Mouse (Mus musculus): ENCODE results near the gene Ywhae. TPM values are rescaled to one million over a fixed set of nuclear protein-coding genes. Genes with fewer than 3 reads are reported as not detected.

Ywhae gene
- 195 and 206 TPM in 2 replicates for polyA plus RNA-seq (2012; rRNA removed)

GRCm38 (mm10) chr11:75732434-75733226, at the start of gene Ywhae:
TSS of gene Ywhae (plus strand) at chr11:75732869.

GRCm38 (mm10) chr11:75796029-75796445, 63.4 kb downstream of the Ywhae start, which contains the start of gene Doc2b:
TSS of gene Doc2b (minus strand) at chr11:75796049.

Other genes starting within 250 kb of the Ywhae start
- gene Prpf8, start 246.1 kb upstream of the Ywhae start, polyA plus RNA-seq (2012; rRNA removed): 34.3 and 40.5 TPM in 2 replicates
- 1.5 and 1.7 TPM in 2 replicates for gene Rilp, start 222.8 kb upstream of the Ywhae start, polyA plus RNA-seq (2012; rRNA removed)
- gene Scarf1, start 219.3 kb upstream of the Ywhae start, polyA plus RNA-seq (2012; rRNA removed): 2.1 and 2.3 TPM in 2 replicates
- 2.6 and 3.1 TPM in 2 replicates for gene Slc43a2, start 201.2 kb upstream of the Ywhae start, polyA plus RNA-seq (2012; rRNA removed)
- gene Pitpna, start 144.8 kb upstream of the Ywhae start, polyA plus RNA-seq (2012; rRNA removed): 26.3 and 27.3 TPM in 2 replicates
- 11.5 and 14.1 TPM in 2 replicates for gene Inpp5k, start 101.9 kb upstream of the Ywhae start, polyA plus RNA-seq (2012; rRNA removed)
- gene Myo1c, start 82.4 kb upstream of the Ywhae start, polyA plus RNA-seq (2012; rRNA removed): 12.5 and 14.4 TPM in 2 replicates
- gene Crk, start 53.6 kb upstream of the Ywhae start, polyA plus RNA-seq (2012; rRNA removed): 20.9 and 24.8 TPM in 2 replicates
- 0.01 and 0.03 TPM in 2 replicates for gene Doc2b, start 63.2 kb downstream of the Ywhae start, polyA plus RNA-seq (2012; rRNA removed)
- 0.29 and 0.31 TPM in 2 replicates for gene Rph3al, start 205.6 kb downstream of the Ywhae start, polyA plus RNA-seq (2012; rRNA removed)

Data from liver, embryonic 14 days (tissue).